Mouse (Mus musculus): Measurements from ENCODE around the gene Card14. TPM values are rescaled to one million over a fixed set of nuclear protein-coding genes. Genes with fewer than 3 reads are reported as not detected.

Card14 gene
- total and polyA plus RNA-seq, 2 experiments from 2014 or later, result 0.81 to 1.7 TPM

- 3% methylated on average over 53 of the region's 53 CpGs for WGBS
- no peaks in the 10 kb centered on the region for H3K9me3 ChIP-seq (ENCODE audit: low read length)
- TF ChIP-seq CTCF (IDR thresholded peaks at IDR 0.05; ENCODE audit: low read depth), result no peak
- H3K9ac ChIP-seq (replicated peaks; ENCODE audit: low read length), result peak overlapping the region; percentile 61
- peaks cover 30% of the 10 kb centered on the region for H3K27me3 ChIP-seq (ENCODE audit: insufficient read depth, low read length)
- DNase-seq (ENCODE audit: low spot score) (peak; percentile 27), ATAC-seq (peak; percentile 21)
- peak overlapping the region; percentile 55 for H3K4me3 ChIP-seq (ENCODE audit: low read length)
- peak overlapping the region; percentile 99 for H3K4me2 ChIP-seq (ENCODE audit: low read depth, low read length)
- peaks cover 8% of the 10 kb centered on the region; the same call in 1 of the 2 replicates for H3K4me1 ChIP-seq (ENCODE audit: insufficient read depth, low read length)
- H3K27ac ChIP-seq, result peak overlapping the region; percentile 74
- H3K36me3 ChIP-seq (ENCODE audit: insufficient read depth, low read length), result no peaks in the 10 kb centered on the region
Observed at GRCm38 (mm10) chr11:119390271-119391231, 83.0 kb downstream of the Card14 start.

- H3K9me3 ChIP-seq (ENCODE audit: low read length), result no peaks in the 10 kb centered on the region
- H3K4me1 ChIP-seq (ENCODE audit: insufficient read depth, low read length), result peaks cover 8% of the 10 kb centered on the region; the same call in 1 of the 2 replicates
- DNase-seq (ENCODE audit: low spot score), result no peak
- no peak overlapping the region for H3K27ac ChIP-seq
- H3K27me3 ChIP-seq (ENCODE audit: insufficient read depth, low read length), result peaks cover 30% of the 10 kb centered on the region
- 0 out of 2 replicates have a peak overlapping the region, but pooled peaks have one; percentile 99 for H3K4me2 ChIP-seq (ENCODE audit: low read depth, low read length)
- no peak overlapping the region for H3K9ac ChIP-seq (replicated peaks; ENCODE audit: low read length)
- H3K4me3 ChIP-seq (ENCODE audit: low read length), result no peak overlapping the region
- ATAC-seq, result no peak
- WGBS, result 35% methylated on average over 7 of the region's 7 CpGs
- TF ChIP-seq CTCF (IDR thresholded peaks at IDR 0.05; ENCODE audit: low read depth), result no peak
- no peaks in the 10 kb centered on the region for H3K36me3 ChIP-seq (ENCODE audit: insufficient read depth, low read length)
Observed at GRCm38 (mm10) chr11:119391386-119392000, 83.9 kb downstream of the Card14 start.

- 12% methylated on average over 12 of the region's 12 CpGs for WGBS
- DNase-seq (ENCODE audit: low spot score) (no peak), ATAC-seq (no peak)
Observed at GRCm38 (mm10) chr11:119392001-119392614, 84.5 kb downstream of the Card14 start.

GRCm38 (mm10) chr11:119392800-119393482, 85.4 kb downstream of the Card14 start, which contains the start of gene Rnf213:
Gene Rnf213 (plus strand): TSS chr11:119393100.
- H3K9ac ChIP-seq (replicated peaks; ENCODE audit: low read length), result peak within 1 kb of the TSS; percentile 40; the same call in 1 of the 2 replicates
- H3K4me3 ChIP-seq (ENCODE audit: low read length), result peak within 1 kb of the TSS; percentile 41
- peaks cover 30% of the 10 kb centered on the region for H3K27me3 ChIP-seq (ENCODE audit: insufficient read depth, low read length)
- H3K4me2 ChIP-seq (ENCODE audit: low read depth, low read length), result peak within 1 kb of the TSS; percentile 69
- no peaks in the 10 kb centered on the region for H3K36me3 ChIP-seq (ENCODE audit: insufficient read depth, low read length)
- ATAC-seq (peak; percentile 46; the same call in 1 of the 2 replicates), DNase-seq (ENCODE audit: low spot score) (peak; percentile 48)
- peaks cover 8% of the 10 kb centered on the region; the same call in 1 of the 2 replicates for H3K4me1 ChIP-seq (ENCODE audit: insufficient read depth, low read length)
- under 1% methylated on average over 19 of the region's 19 CpGs for WGBS
- H3K9me3 ChIP-seq (ENCODE audit: low read length), result no peaks in the 10 kb centered on the region
- TF ChIP-seq CTCF (IDR thresholded peaks at IDR 0.05; ENCODE audit: low read depth), result peak; percentile 46; the same call in 1 of the 2 replicates
- H3K27ac ChIP-seq, result peak within 1 kb of the TSS; percentile 45; the same call in 1 of the 2 replicates

More at GRCm38 (mm10) chr11:119392001-119392614, 84.5 kb downstream of the Card14 start:
- Histone ChIP-seq H3K27ac (no peak overlapping the region), H3K4me3 (ENCODE audit: low read length) (peak overlapping the region; percentile 41; the same call in 1 of the 2 replicates), H3K9ac (replicated peaks; ENCODE audit: low read length) (no peak overlapping the region), H3K4me2 (ENCODE audit: low read depth, low read length) (peak overlapping the region; percentile 69; the same call in 1 of the 2 replicates), H3K4me1 (ENCODE audit: insufficient read depth, low read length) (peaks cover 8% of the 10 kb centered on the region; the same call in 1 of the 2 replicates), H3K27me3 (ENCODE audit: insufficient read depth, low read length) (peaks cover 30% of the 10 kb centered on the region), H3K9me3 (ENCODE audit: low read length) (no peaks in the 10 kb centered on the region), H3K36me3 (ENCODE audit: insufficient read depth, low read length) (no peaks in the 10 kb centered on the region)
- TF ChIP-seq CTCF (IDR thresholded peaks at IDR 0.05; ENCODE audit: low read depth), result no peak

- no peak for TF ChIP-seq CTCF (IDR thresholded peaks at IDR 0.05; ENCODE audit: low read depth)
- no peaks in the 10 kb centered on the region for H3K9me3 ChIP-seq (ENCODE audit: low read length)
- H3K9ac ChIP-seq (replicated peaks; ENCODE audit: low read length), result peak overlapping the region; percentile 40; the same call in 1 of the 2 replicates
- DNase-seq (ENCODE audit: low spot score) (no peak), ATAC-seq (no peak)
- H3K4me2 ChIP-seq (ENCODE audit: low read depth, low read length), result peak overlapping the region; percentile 69
- peak overlapping the region; percentile 41 for H3K4me3 ChIP-seq (ENCODE audit: low read length)
- no peaks in the 10 kb centered on the region for H3K36me3 ChIP-seq (ENCODE audit: insufficient read depth, low read length)
- WGBS, result 24% methylated on average over 7 of the region's 7 CpGs
- H3K27me3 ChIP-seq (ENCODE audit: insufficient read depth, low read length), result peaks cover 30% of the 10 kb centered on the region
- peak overlapping the region; percentile 45; the same call in 1 of the 2 replicates for H3K27ac ChIP-seq
- H3K4me1 ChIP-seq (ENCODE audit: insufficient read depth, low read length), result peaks cover 8% of the 10 kb centered on the region; the same call in 1 of the 2 replicates
Observed at GRCm38 (mm10) chr11:119393483-119393804, 85.9 kb downstream of the Card14 start.

Measured in hindbrain, postnatal 0 days (tissue).